Mouse (Mus musculus): ENCODE results near the gene Pla2g7. TPM values are rescaled to one million over a fixed set of nuclear protein-coding genes. Genes with fewer than 3 reads are reported as not detected.

Pla2g7 gene
- polyA plus RNA-seq, 1 experiment from 2014 or later = 12.3 TPM

GRCm38 (mm10) chr17:43554516-43555403, 13.1 kb upstream of the Pla2g7 start:
- Histone ChIP-seq H3K9ac (no peak overlapping the region), H3K27me3 (no peaks in the 10 kb centered on the region), H3K36me3 (no peaks in the 10 kb centered on the region), H3K4me2 (no peak overlapping the region), H3K4me3 (no peak overlapping the region), H3K27ac (no peak overlapping the region), H3K9me3 (no peaks in the 10 kb centered on the region), H3K4me1 (no peaks in the 10 kb centered on the region)
- no peak for ATAC-seq (ENCODE audit: insufficient number of reproducible peaks, low FRiP score, low TSS enrichment, low read depth)
- 43% methylated on average over 12 of the region's 12 CpGs for WGBS

- H3K36me3 ChIP-seq = no peaks in the 10 kb centered on the region
- no peaks in the 10 kb centered on the region for H3K27me3 ChIP-seq
- ATAC-seq (ENCODE audit: insufficient number of reproducible peaks, low FRiP score, low TSS enrichment, low read depth) = no peak
- H3K9ac ChIP-seq = no peak overlapping the region
- no peak overlapping the region for H3K27ac ChIP-seq
- H3K4me3 ChIP-seq = no peak overlapping the region
- no peaks in the 10 kb centered on the region for H3K9me3 ChIP-seq
- 84% methylated on average over 4 of the region's 4 CpGs for WGBS
- H3K4me2 ChIP-seq = no peak overlapping the region
- no peaks in the 10 kb centered on the region for H3K4me1 ChIP-seq
Measured at GRCm38 (mm10) chr17:43557104-43557503, 10.8 kb upstream of the Pla2g7 start.

- no peaks in the 10 kb centered on the region for H3K4me1 ChIP-seq
- no peaks in the 10 kb centered on the region for H3K36me3 ChIP-seq
- H3K27me3 ChIP-seq = no peaks in the 10 kb centered on the region
- no peak overlapping the region for H3K4me2 ChIP-seq
- no peak overlapping the region for H3K9ac ChIP-seq
- H3K9me3 ChIP-seq = no peaks in the 10 kb centered on the region
- no peak overlapping the region for H3K27ac ChIP-seq
- WGBS = 71% methylated on average over 6 of the region's 6 CpGs
- ATAC-seq (ENCODE audit: insufficient number of reproducible peaks, low FRiP score, low TSS enrichment, low read depth) = no peak
- H3K4me3 ChIP-seq = no peak overlapping the region
Measured at GRCm38 (mm10) chr17:43557541-43558090, 10.3 kb upstream of the Pla2g7 start.

- Histone ChIP-seq H3K27me3 (no peaks in the 10 kb centered on the region), H3K9me3 (no peaks in the 10 kb centered on the region), H3K27ac (no peak overlapping the region), H3K4me2 (no peak overlapping the region), H3K9ac (no peak overlapping the region), H3K4me1 (no peaks in the 10 kb centered on the region), H3K36me3 (no peaks in the 10 kb centered on the region), H3K4me3 (no peak overlapping the region)
- no peak for ATAC-seq (ENCODE audit: insufficient number of reproducible peaks, low FRiP score, low TSS enrichment, low read depth)
- WGBS = 86% methylated on average over 3 of the region's 3 CpGs
Measured at GRCm38 (mm10) chr17:43558678-43559077, 9.2 kb upstream of the Pla2g7 start.

- peaks cover 6% of the 10 kb centered on the region; the same call in 1 of the 2 replicates for H3K4me1 ChIP-seq
- H3K9me3 ChIP-seq = no peaks in the 10 kb centered on the region
- no peak overlapping the region for H3K27ac ChIP-seq
- H3K4me3 ChIP-seq = no peak overlapping the region
- H3K27me3 ChIP-seq = no peaks in the 10 kb centered on the region
- H3K4me2 ChIP-seq = no peak overlapping the region
- no peak for ATAC-seq (ENCODE audit: insufficient number of reproducible peaks, low FRiP score, low TSS enrichment, low read depth)
- H3K9ac ChIP-seq = no peak overlapping the region
- WGBS = 85% methylated on average over 7 of the region's 7 CpGs
- no peaks in the 10 kb centered on the region for H3K36me3 ChIP-seq
Measured at GRCm38 (mm10) chr17:43563192-43563987, 4.5 kb upstream of the Pla2g7 start.

GRCm38 (mm10) chr17:43567593-43567991, 306 bp upstream of the Pla2g7 start:
- no peak for ATAC-seq (ENCODE audit: insufficient number of reproducible peaks, low FRiP score, low TSS enrichment, low read depth)
- peak overlapping the region; percentile 85 for H3K4me2 ChIP-seq
- H3K4me3 ChIP-seq = peak overlapping the region; percentile 45
- no peaks in the 10 kb centered on the region for H3K9me3 ChIP-seq
- no peaks in the 10 kb centered on the region for H3K27me3 ChIP-seq
- 16% methylated on average over 12 of the region's 12 CpGs for WGBS
- H3K36me3 ChIP-seq = no peaks in the 10 kb centered on the region
- H3K9ac ChIP-seq = no peak overlapping the region
- H3K27ac ChIP-seq = no peak overlapping the region
- H3K4me1 ChIP-seq = peaks cover 11% of the 10 kb centered on the region

GRCm38 (mm10) chr17:43569287-43569686, 1.4 kb downstream of the Pla2g7 start:
- H3K27me3 ChIP-seq = no peaks in the 10 kb centered on the region
- H3K4me2 ChIP-seq = no peak overlapping the region
- 54% methylated on average over 7 of the region's 7 CpGs for WGBS
- no peak overlapping the region for H3K4me3 ChIP-seq
- no peak for ATAC-seq (ENCODE audit: insufficient number of reproducible peaks, low FRiP score, low TSS enrichment, low read depth)
- H3K9me3 ChIP-seq = no peaks in the 10 kb centered on the region
- peaks cover 11% of the 10 kb centered on the region for H3K4me1 ChIP-seq
- no peak overlapping the region for H3K27ac ChIP-seq
- no peaks in the 10 kb centered on the region for H3K36me3 ChIP-seq
- no peak overlapping the region for H3K9ac ChIP-seq

GRCm38 (mm10) chr17:43573624-43574073, 5.8 kb downstream of the Pla2g7 start:
- Histone ChIP-seq H3K4me1 (peaks cover 3% of the 10 kb centered on the region; the same call in 1 of the 2 replicates), H3K4me3 (no peak overlapping the region), H3K36me3 (no peaks in the 10 kb centered on the region), H3K9me3 (no peaks in the 10 kb centered on the region), H3K27ac (no peak overlapping the region), H3K27me3 (no peaks in the 10 kb centered on the region), H3K4me2 (no peak overlapping the region), H3K9ac (no peak overlapping the region)
- 39% methylated on average over 3 of the region's 3 CpGs for WGBS
- ATAC-seq (ENCODE audit: insufficient number of reproducible peaks, low FRiP score, low TSS enrichment, low read depth) = no peak

GRCm38 (mm10) chr17:43580456-43580855, 12.6 kb downstream of the Pla2g7 start:
- Histone ChIP-seq H3K4me1 (peaks cover 10% of the 10 kb centered on the region; the same call in 1 of the 2 replicates), H3K36me3 (no peaks in the 10 kb centered on the region), H3K27me3 (no peaks in the 10 kb centered on the region), H3K27ac (0 out of 2 replicates have a peak overlapping the region, but pooled peaks have one; percentile 27), H3K4me3 (no peak overlapping the region), H3K4me2 (no peak overlapping the region), H3K9me3 (no peaks in the 10 kb centered on the region), H3K9ac (no peak overlapping the region)
- ATAC-seq (ENCODE audit: insufficient number of reproducible peaks, low FRiP score, low TSS enrichment, low read depth) = no peak
- WGBS = 19% methylated on average over 3 of the region's 3 CpGs

- peaks cover 10% of the 10 kb centered on the region; the same call in 1 of the 2 replicates for H3K4me1 ChIP-seq
- H3K4me2 ChIP-seq = no peak overlapping the region
- H3K36me3 ChIP-seq = no peaks in the 10 kb centered on the region
- no peaks in the 10 kb centered on the region for H3K27me3 ChIP-seq
- H3K4me3 ChIP-seq = no peak overlapping the region
- no peaks in the 10 kb centered on the region for H3K9me3 ChIP-seq
- H3K9ac ChIP-seq = no peak overlapping the region
- no peak for ATAC-seq (ENCODE audit: insufficient number of reproducible peaks, low FRiP score, low TSS enrichment, low read depth)
- WGBS = 25% methylated on average over 8 of the region's 8 CpGs
- peak overlapping the region; percentile 27; the same call in 1 of the 2 replicates for H3K27ac ChIP-seq
Measured at GRCm38 (mm10) chr17:43581012-43581467, 13.1 kb downstream of the Pla2g7 start.

- Histone ChIP-seq H3K36me3 (no peaks in the 10 kb centered on the region), H3K4me2 (no peak overlapping the region), H3K4me3 (no peak overlapping the region), H3K27ac (no peak overlapping the region), H3K9ac (no peak overlapping the region), H3K9me3 (no peaks in the 10 kb centered on the region), H3K4me1 (peaks cover 10% of the 10 kb centered on the region; the same call in 1 of the 2 replicates), H3K27me3 (no peaks in the 10 kb centered on the region)
- no peak for ATAC-seq (ENCODE audit: insufficient number of reproducible peaks, low FRiP score, low TSS enrichment, low read depth)
- WGBS = 64% methylated on average over 7 of the region's 7 CpGs
Measured at GRCm38 (mm10) chr17:43584771-43585170, 16.9 kb downstream of the Pla2g7 start.
